Mouse (Mus musculus) G1E (cell line): Measurements from ENCODE around the gene Ap5s1. TPM values are rescaled to one million over a fixed set of nuclear protein-coding genes. Genes with fewer than 3 reads are reported as not detected.

Source experiments
- ATAC-seq: 2 replicates; pipeline ENCODE4 v1.8.0; 2016; ENCODE audit warnings: mild to moderate bottlenecking; ENCODE audit not compliant: insufficient number of reproducible peaks, poor library complexity, low FRiP score, severe bottlenecking; ENCODE audit errors: extremely low read depth
- DNase-seq: peaks from one replicate; pipeline ENCODE4 v3.0.0; 2012; ENCODE audit warnings: low spot score
- H3K27me3 ChIP-seq: 2 replicates; pipeline ENCODE4 v1.6.1; 2012; ENCODE audit warnings: mild to moderate bottlenecking, low read length, inconsistent platforms; ENCODE audit not compliant: insufficient read depth
- H3K36me3 ChIP-seq: replicated peaks from 2 replicates; pipeline ENCODE3; 2012; ENCODE audit warnings: mild to moderate bottlenecking, inconsistent platforms
- H3K4me1 ChIP-seq: 2 replicates; pipeline ENCODE4 v1.6.1; 2012; ENCODE audit warnings: low read depth, low read length, inconsistent platforms, mixed read lengths; ENCODE audit not compliant: insufficient read depth
- H3K4me3 ChIP-seq: 2 replicates; pipeline ENCODE4 v1.5.1; 2012; ENCODE audit warnings: low read depth, mild to moderate bottlenecking, inconsistent platforms, low read length, moderate library complexity, mixed read lengths
- H3K9me3 ChIP-seq: replicated peaks from 2 replicates; pipeline ENCODE4 v1.6.1; 2012; ENCODE audit warnings: inconsistent platforms
- CTCF ChIP-seq: IDR thresholded peaks from 2 replicates; pipeline ENCODE4 v1.5.1; 2012; ENCODE audit warnings: low read depth, low read length, inconsistent platforms, mixed read lengths
- GATA1 ChIP-seq: IDR thresholded peaks from 2 replicates; pipeline ENCODE4 v1.6.1; 2012; ENCODE audit warnings: borderline replicate concordance, low read length, inconsistent platforms, mixed read lengths
- GATA2 ChIP-seq: IDR thresholded peaks from 2 replicates; pipeline ENCODE4 v1.6.1; 2012; ENCODE audit warnings: low read depth, low read length, inconsistent platforms, borderline replicate concordance
- POLR2AphosphoS5 ChIP-seq: IDR thresholded peaks from 2 replicates; pipeline ENCODE4 v1.6.1; 2012; ENCODE audit warnings: low read depth, low read length, inconsistent platforms; ENCODE audit not compliant: insufficient replicate concordance
- TAL1 ChIP-seq: conservative IDR thresholded peaks from 2 replicates; pipeline ENCODE4 v1.6.1; 2012; ENCODE audit warnings: low read depth, low read length, inconsistent platforms, mixed read lengths
- polyA plus RNA-seq: library from polyadenylated mRNA; stranded (reverse); fragments of >175 nt; gene quantifications from 2 replicates; pipeline ENCODE4 v1.2.3, GENCODE M21; 2012
- total RNA-seq, 2 experiments: library from RNA; stranded (forward) in 1 of 2; stranded (reverse) in 1 of 2; fragments of 200-1000 nt in 1 of 2; fragments of >200 nt in 1 of 2; fragmentation: Nextera tagmentation in 1 of 2; gene quantifications; 2 replicates each; pipeline ENCODE4 v1.2.3; 2014 to 2017

The Ap5s1 gene
- total and polyA plus RNA-seq, 3 experiments = 5.1 to 31.3 (median 8.4) TPM

GRCm38 (mm10) chr2:131168914-131169313, 38.0 kb upstream of the Ap5s1 start:
- Histone ChIP-seq H3K4me1 (peaks cover 7% of the 10 kb centered on the region; the same call in 1 of the 2 replicates), H3K9me3 (0 out of 2 replicates have a peak, but pooled peaks cover 4% of the 10 kb centered on the region), H3K36me3 (peaks cover 3% of the 10 kb centered on the region), H3K4me3 (no peak overlapping the region), H3K27me3 (peaks cover 32% of the 10 kb centered on the region)
- no peak for ATAC-seq
- no peak for DNase-seq
- TF ChIP-seq CTCF (no peak), TAL1 (no peak), GATA1 (no peak), GATA2 (no peak), POLR2AphosphoS5 (no peak)

- TF ChIP-seq GATA2 (no peak), POLR2AphosphoS5 (no peak), CTCF (no peak), TAL1 (no peak), GATA1 (no peak)
- 0 out of 2 replicates have a peak, but pooled peaks cover 4% of the 10 kb centered on the region for H3K9me3 ChIP-seq
- peaks cover 14% of the 10 kb centered on the region for H3K4me1 ChIP-seq
- peaks cover 5% of the 10 kb centered on the region for H3K36me3 ChIP-seq
- H3K4me3 ChIP-seq = no peak overlapping the region
- DNase-seq = no peak
- ATAC-seq = no peak
- H3K27me3 ChIP-seq = peaks cover 26% of the 10 kb centered on the region
Observed at GRCm38 (mm10) chr2:131170936-131171335, 35.9 kb upstream of the Ap5s1 start.

- no peak overlapping the region for H3K4me3 ChIP-seq
- peaks cover 10% of the 10 kb centered on the region for H3K36me3 ChIP-seq
- TF ChIP-seq GATA2 = no peak
- TF ChIP-seq POLR2AphosphoS5 = no peak
- TF ChIP-seq GATA1 = no peak
- TF ChIP-seq CTCF = no peak
- TF ChIP-seq TAL1 = no peak
- ATAC-seq (no peak), DNase-seq (no peak)
- H3K9me3 ChIP-seq = 0 out of 2 replicates have a peak, but pooled peaks cover 4% of the 10 kb centered on the region
- H3K27me3 ChIP-seq = peaks cover 26% of the 10 kb centered on the region
- H3K4me1 ChIP-seq = peaks cover 17% of the 10 kb centered on the region
Observed at GRCm38 (mm10) chr2:131171401-131172104, 35.3 kb upstream of the Ap5s1 start.

- Histone ChIP-seq H3K4me1 (peaks cover 24% of the 10 kb centered on the region), H3K27me3 (peaks cover 26% of the 10 kb centered on the region), H3K4me3 (no peak overlapping the region), H3K9me3 (0 out of 2 replicates have a peak, but pooled peaks cover under 1% of the 10 kb centered on the region), H3K36me3 (peaks cover 18% of the 10 kb centered on the region)
- DNase-seq (no peak), ATAC-seq (no peak)
- no peak for TF ChIP-seq TAL1
- no peak for TF ChIP-seq GATA2
- TF ChIP-seq GATA1 = no peak
- TF ChIP-seq CTCF = no peak
Observed at GRCm38 (mm10) chr2:131172322-131172721, 34.6 kb upstream of the Ap5s1 start.

- Histone ChIP-seq H3K27me3 (peaks cover 43% of the 10 kb centered on the region), H3K4me1 (peaks cover 48% of the 10 kb centered on the region), H3K4me3 (peak overlapping the region; percentile 68; the same call in 1 of the 2 replicates), H3K9me3 (no peaks in the 10 kb centered on the region), H3K36me3 (peaks cover 37% of the 10 kb centered on the region)
- DNase-seq = peak; percentile 69
- no peak for TF ChIP-seq TAL1
- TF ChIP-seq CTCF = no peak
- no peak for TF ChIP-seq GATA2
- TF ChIP-seq GATA1 = no peak
- ATAC-seq = peak; percentile 79
Observed at GRCm38 (mm10) chr2:131174700-131175099, 32.2 kb upstream of the Ap5s1 start.

GRCm38 (mm10) chr2:131175286-131175944, 31.5 kb upstream of the Ap5s1 start:
- H3K4me1 ChIP-seq = peaks cover 52% of the 10 kb centered on the region
- no peak for ATAC-seq

More at GRCm38 (mm10) chr2:131175286-131175944, 31.5 kb upstream of the Ap5s1 start:
- Histone ChIP-seq H3K36me3 (peaks cover 37% of the 10 kb centered on the region), H3K4me3 (no peak overlapping the region), H3K9me3 (no peaks in the 10 kb centered on the region), H3K27me3 (peaks cover 45% of the 10 kb centered on the region)
- no peak for DNase-seq
- TF ChIP-seq CTCF (no peak), GATA2 (no peak), TAL1 (no peak), POLR2AphosphoS5 (no peak), GATA1 (no peak)
